In the genomic region with DNA sequence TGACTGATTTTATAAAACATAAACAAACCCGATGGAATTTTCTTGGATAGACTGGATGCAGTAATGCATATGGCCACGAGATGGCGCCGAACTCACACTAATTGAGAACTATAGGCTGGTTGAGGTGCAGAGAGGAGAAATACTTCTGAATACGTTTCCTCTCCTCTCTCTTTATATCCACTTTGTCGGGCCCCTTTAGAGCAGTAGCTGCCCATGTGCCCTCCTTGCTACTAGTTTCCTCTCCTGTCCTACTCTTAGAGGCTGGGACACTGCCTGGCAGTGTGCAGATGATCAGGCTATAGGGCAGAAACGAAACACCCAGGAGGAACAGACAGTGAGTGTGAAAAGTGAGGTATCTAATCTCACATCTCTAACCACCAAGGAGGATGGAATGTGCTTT, we compare ENCODE assay signal across 8 mouse cellular contexts. TPM values are rescaled to one million over a fixed set of nuclear protein-coding genes. Genes with fewer than 3 reads are reported as not detected.
A peak's percentile ranks its signal among the peaks of the same experiment; 100 is the strongest.
DNase-seq lines count a peak whose midpoint lies in the region; ATAC-seq and TF ChIP-seq lines count a peak whose summit lies in the region.

No protein-coding gene starts in this region.

- peak overlapping the region; percentile 43 for H3K4me2 ChIP-seq in hindbrain, embryonic 16.5 days (ENCODE audit: low read length)

- TF ChIP-seq CTCF in Patski (IDR thresholded peaks at IDR 0.05), result peak; percentile 60
- TF ChIP-seq CTCF in cerebellum, adult 2 months (IDR thresholded peaks at IDR 0.05; ENCODE audit: borderline replicate concordance, insufficient read depth, low read depth, low read length), result no peak; the same call in 1 of the 2 replicates

- POLR2A ChIA-PET in Patski (lab: Charles Lee), result no interaction called here

- H3K4me3 ChIP-seq in cerebellum, adult 2 months (replicated peaks; ENCODE audit: insufficient read depth, low read depth, low read length), result no peak overlapping the region
- H3K4me3 ChIP-seq in hindbrain, embryonic 16.5 days (ENCODE audit: low read length), result no peak overlapping the region

- no peaks in the 10 kb centered on the region for H3K9me3 ChIP-seq in hindbrain, embryonic 16.5 days (ENCODE audit: control insufficient read depth, low read length)

- no peaks in the 10 kb centered on the region for H3K36me3 ChIP-seq in hindbrain, embryonic 16.5 days (ENCODE audit: control insufficient read depth, insufficient read depth, low read length)

- no peaks in the 10 kb centered on the region for H3K27me3 ChIP-seq in Patski
- no peaks in the 10 kb centered on the region for H3K27me3 ChIP-seq in cerebellum, adult 2 months (ENCODE audit: control insufficient read depth, insufficient read depth, low read length)
- H3K27me3 ChIP-seq in hindbrain, embryonic 16.5 days (replicated peaks; ENCODE audit: control insufficient read depth, insufficient read depth, low read length), result no peaks in the 10 kb centered on the region

- 9% methylated on average over 7 of the region's 7 CpGs for WGBS in cerebellum, adult 2 months
- WGBS in hindbrain, embryonic 16.5 days, result 11% methylated on average over 7 of the region's 7 CpGs

- no peak for TF ChIP-seq POLR2A in cerebellum, adult 2 months (IDR thresholded peaks at IDR 0.05; ENCODE audit: borderline replicate concordance, insufficient read depth, low read length)

- no peak for DNase-seq in Patski (ENCODE audit: low read depth, low spot score)
- peak; percentile 20 to 48 for DNase-seq in cerebellum, adult 2 months
- DNase-seq in forelimb bud, embryonic 11.5 days (ENCODE audit: low read depth, low spot score), result peak; percentile 66
- DNase-seq in layer of hippocampus, postnatal 36 days, result peak; percentile 56 to 66
- peak; percentile 60 for DNase-seq in lung, postnatal 25 days (ENCODE audit: low spot score)
- DNase-seq in retina, postnatal 7 days (ENCODE audit: low read depth, low spot score), result peak; percentile 37
- peak; percentile 58 to 67 for DNase-seq in urinary bladder, postnatal 36 days (ENCODE audit: low spot score in 2 of 2)

- in situ Hi-C loops in Patski (cut with MboI; ENCODE audit: low pct_unique_long_range_greater_than_20kb), result no loop called here

- CTCF ChIA-PET in Patski (lab: Charles Lee), result interaction anchor here (1.7 to 3.3 kb wide), 2 partner anchors 11 to 198 kb away, joined by 4 to 26 read pairs; no protein-coding TSS in a partner anchor

- no peaks in the 10 kb centered on the region for H3K4me1 ChIP-seq in cerebellum, adult 2 months (ENCODE audit: control insufficient read depth, insufficient read depth, low read length)
- peaks cover 3% of the 10 kb centered on the region; the same call in 1 of the 2 replicates for H3K4me1 ChIP-seq in hindbrain, embryonic 16.5 days (ENCODE audit: control insufficient read depth, insufficient read depth, low read depth, low read length)

- no peak overlapping the region for H3K27ac ChIP-seq in cerebellum, adult 2 months (ENCODE audit: insufficient read depth, low read length)
- no peak overlapping the region for H3K27ac ChIP-seq in hindbrain, embryonic 16.5 days (ENCODE audit: low read depth, low read length)

- H3K9ac ChIP-seq in hindbrain, embryonic 16.5 days (ENCODE audit: low read depth, low read length), result no peak overlapping the region

- ATAC-seq in Patski, result peak; percentile 65
- ATAC-seq in hindbrain, embryonic 16.5 days, result peak; percentile 85

RNA-seq across cellular contexts. Expression of gene Slc5a9, which starts 16.7 kb away (rescaled TPM):
- polyA plus RNA-seq in Patski (2021), result not detected
- not detected in 2 replicates for polyA plus RNA-seq in cerebellum, adult 2 months (2012; rRNA removed)
- polyA plus RNA-seq in hindbrain, embryonic 16.5 days (2015; fragmentation: Nextera tagmentation; extraction: Ambion mirVana), result not detected in 2 replicates
- total RNA-seq in layer of hippocampus, postnatal 36 days (2021), result not detected

RNA-seq across cellular contexts. Expression of gene Skint8, which starts 33.2 kb away (rescaled TPM):
- not detected for polyA plus RNA-seq in Patski (2021)
- polyA plus RNA-seq in cerebellum, adult 2 months (2012; rRNA removed), result not detected in 2 replicates
- polyA plus RNA-seq in hindbrain, embryonic 16.5 days (2015; fragmentation: Nextera tagmentation; extraction: Ambion mirVana), result not detected in 2 replicates
- total RNA-seq in layer of hippocampus, postnatal 36 days (2021), result not detected
